Mouse (Mus musculus) stomach, postnatal 0 days (tissue): ENCODE results near the gene Nap1l5. TPM values are rescaled to one million over a fixed set of nuclear protein-coding genes. Genes with fewer than 3 reads are reported as not detected.
A peak's percentile ranks its signal among the peaks of the same experiment; 100 is the strongest.

Experiments
- ATAC-seq: fragments of 200-750 bp; cut with Nextera tagmentation; 2 replicates; pipeline ENCODE4 v1.8.0; 2017; ENCODE audit not compliant: low FRiP score, low TSS enrichment
- DNase-seq: peaks from one replicate; pipeline ENCODE4 v3.0.0-alpha.2; 2016; ENCODE audit warnings: low spot score
- H3K27ac ChIP-seq: fragments of 300-500 bp; sonication (generic); replicated peaks from 2 replicates; pipeline ENCODE4 v1.5.1; 2014; ENCODE audit warnings: mild to moderate bottlenecking, control low read depth
- H3K27me3 ChIP-seq: fragments of 300-500 bp; sonication (generic); 2 replicates; pipeline ENCODE4 v1.6.1; 2014; ENCODE audit warnings: low read length; ENCODE audit not compliant: control insufficient read depth, insufficient read depth
- H3K36me3 ChIP-seq: fragments of 300-500 bp; sonication (generic); 2 replicates; pipeline ENCODE4 v1.6.1; 2014; ENCODE audit warnings: low read length, mixed read lengths; ENCODE audit not compliant: control insufficient read depth, insufficient read depth
- H3K4me1 ChIP-seq: fragments of 300-500 bp; sonication (generic); replicated peaks from 2 replicates; pipeline ENCODE4 v1.6.1; 2014; ENCODE audit warnings: antibody characterized with exemption; ENCODE audit not compliant: control insufficient read depth, insufficient read depth
- H3K4me2 ChIP-seq: fragments of 300-500 bp; sonication (generic); replicated peaks from 2 replicates; pipeline ENCODE4 v1.6.1; 2014; ENCODE audit warnings: low read depth, mild to moderate bottlenecking, control low read depth, moderate library complexity
- H3K4me3 ChIP-seq: fragments of 300-500 bp; sonication (generic); 2 replicates; pipeline ENCODE4 v1.5.1; 2014; ENCODE audit warnings: low read depth, low read length, control low read depth
- H3K9ac ChIP-seq: fragments of 300-500 bp; sonication (generic); 2 replicates; pipeline ENCODE4 v1.6.1; 2014; ENCODE audit warnings: mild to moderate bottlenecking, low read length, control low read depth, mixed read lengths
- H3K9me3 ChIP-seq: fragments of 300-500 bp; sonication (generic); 2 replicates; pipeline ENCODE4 v1.6.1; 2016; ENCODE audit warnings: low read length; ENCODE audit not compliant: control insufficient read depth
- CTCF ChIP-seq: IDR thresholded peaks from 2 replicates; pipeline ENCODE4 v1.5.1; 2016; ENCODE audit warnings: antibody characterized with exemption, low read depth, mild to moderate bottlenecking, moderate library complexity
- EP300 ChIP-seq: optimal IDR thresholded peaks from 2 replicates; pipeline ENCODE3; 2016; ENCODE audit warnings: antibody characterized with exemption
- WGBS: fragments of 180-500 bp; shearing (Covaris S2); extraction: QIAGEN DNeasy Blood & Tissue Kit; methylation state at CpG from one replicate; pipeline ENCODE4 v1.1.7; 2014; 5-methylcytosine and 5-hydroxymethylcytosine counted together
- polyA plus RNA-seq: library from polyadenylated mRNA; unstranded; fragments of >200 nt; fragmentation: Nextera tagmentation; extraction: Ambion mirVana; gene quantifications from 2 replicates; pipeline ENCODE4 v1.2.1, GENCODE M21; 2015

The Nap1l5 gene
- polyA plus RNA-seq, result 7.5 and 9.3 TPM in 2 replicates

DNA sequence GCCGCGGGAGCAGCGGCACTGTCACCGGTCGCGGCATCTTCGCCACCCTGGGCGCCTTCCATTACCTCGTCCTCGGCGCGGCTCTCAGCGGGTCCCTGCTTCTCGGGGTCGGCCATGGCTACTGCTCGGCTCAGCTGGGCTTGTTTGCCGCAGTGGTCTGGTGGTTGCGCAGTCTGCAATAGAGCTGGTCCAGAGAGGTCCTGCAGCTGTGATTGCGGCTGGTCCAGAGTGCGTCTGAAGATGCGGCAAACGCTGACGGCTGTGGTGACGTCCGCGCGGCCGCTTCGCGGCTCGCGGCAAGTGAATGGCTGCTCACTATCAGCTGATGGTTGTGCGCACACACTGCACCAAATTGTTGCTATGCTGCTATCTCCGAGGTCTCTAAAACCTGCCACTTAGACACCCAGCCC lies at the start of gene Nap1l5:
Gene Nap1l5 (minus strand): TSS at position 225 of the 410 bp plus-strand sequence.
- DNase-seq (no peak), ATAC-seq (peak; percentile 72)
- Histone ChIP-seq H3K27ac (no peak within 1 kb of the TSS), H3K27me3 (no peaks in the 10 kb centered on the region), H3K9me3 (no peaks in the 10 kb centered on the region), H3K36me3 (no peaks in the 10 kb centered on the region), H3K9ac (0 out of 2 replicates have a peak within 1 kb of the TSS, but pooled peaks have one; percentile 19), H3K4me3 (peak within 1 kb of the TSS; percentile 39), H3K4me1 (no peaks in the 10 kb centered on the region), H3K4me2 (peak within 1 kb of the TSS; percentile 56)
- no peak for TF ChIP-seq EP300
- TF ChIP-seq CTCF, result no peak
- 57% methylated on average over 34 of the region's 34 CpGs for WGBS

DNA sequence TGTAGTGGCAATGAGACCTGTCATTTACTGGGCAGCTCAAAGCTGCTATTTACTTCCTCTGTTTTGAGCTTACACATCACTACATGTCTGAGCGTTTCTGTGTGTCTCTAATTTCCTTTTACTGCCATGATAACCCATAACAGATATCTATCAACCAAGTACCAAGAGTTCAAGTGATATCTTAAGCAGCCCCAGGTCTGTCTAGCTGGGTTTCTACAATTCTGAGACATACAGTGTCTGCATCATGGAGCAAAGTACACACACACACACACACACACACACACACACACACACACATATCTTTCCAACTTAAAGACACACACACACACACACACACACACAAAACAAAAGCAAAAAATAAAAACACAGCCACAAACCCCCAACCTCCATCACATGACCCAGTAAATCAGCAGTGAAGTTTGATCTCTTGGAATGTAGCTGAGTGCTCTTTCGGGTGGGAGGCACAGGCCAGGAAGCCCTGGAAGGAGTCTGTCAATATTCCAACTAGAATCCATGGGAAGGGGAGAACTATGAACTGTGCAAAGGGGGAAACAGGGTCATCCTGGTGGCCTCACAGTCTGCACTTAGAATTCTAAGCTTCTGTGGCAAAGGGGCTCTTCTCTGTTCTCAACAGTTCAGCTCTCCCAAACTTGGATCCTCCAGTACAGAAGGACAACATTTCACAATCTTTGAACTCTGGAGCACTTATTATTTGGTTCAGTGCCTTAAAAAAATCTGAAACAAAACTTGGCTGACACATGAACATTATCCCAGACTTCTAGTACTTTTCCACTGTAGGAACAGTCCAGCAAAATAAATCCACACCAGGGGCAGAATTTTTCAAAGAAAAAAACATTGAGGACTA lies 44.5 kb upstream of the Nap1l5 start:
- TF ChIP-seq CTCF (no peak), EP300 (no peak)
- Histone ChIP-seq H3K4me3 (no peak overlapping the region), H3K36me3 (no peaks in the 10 kb centered on the region; the same call in 1 of the 2 replicates), H3K9me3 (no peaks in the 10 kb centered on the region), H3K9ac (no peak overlapping the region), H3K4me1 (no peaks in the 10 kb centered on the region), H3K27me3 (no peaks in the 10 kb centered on the region), H3K27ac (peak overlapping the region; percentile 49; the same call in 1 of the 2 replicates), H3K4me2 (no peak overlapping the region)
- DNase-seq, result no peak
- ATAC-seq, result no peak; the same call in 1 of the 2 replicates
- WGBS, result 44% methylated on average over 2 of the region's 2 CpGs

DNA sequence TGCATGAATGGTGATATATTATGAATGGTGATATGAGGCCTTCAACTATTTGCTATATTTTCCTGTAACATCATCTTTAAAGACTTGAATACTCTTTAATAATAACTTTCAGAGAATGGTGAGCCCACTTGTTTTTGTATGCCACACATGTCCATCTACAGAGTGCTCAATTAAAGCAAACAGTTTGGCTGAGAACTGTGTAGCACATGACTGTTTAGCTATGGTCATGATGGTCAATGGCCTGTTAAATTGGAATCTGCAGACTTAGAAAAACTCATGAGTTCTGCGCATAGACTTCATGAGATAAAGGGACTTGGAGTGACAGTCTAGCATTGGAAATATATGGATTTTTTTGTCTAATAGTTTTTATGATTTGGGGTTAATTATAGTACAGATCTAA lies 43.5 kb upstream of the Nap1l5 start:
- H3K4me1 ChIP-seq, result no peaks in the 10 kb centered on the region
- H3K4me3 ChIP-seq, result no peak overlapping the region
- WGBS, result 95% methylated on average over 1 of the region's 1 CpGs
- H3K9me3 ChIP-seq, result no peaks in the 10 kb centered on the region
- DNase-seq (no peak), ATAC-seq (no peak)
- no peaks in the 10 kb centered on the region; the same call in 1 of the 2 replicates for H3K36me3 ChIP-seq
- no peaks in the 10 kb centered on the region for H3K27me3 ChIP-seq
- TF ChIP-seq EP300, result no peak
- TF ChIP-seq CTCF, result no peak
- H3K4me2 ChIP-seq, result no peak overlapping the region
- no peak overlapping the region for H3K9ac ChIP-seq
- H3K27ac ChIP-seq, result no peak overlapping the region

DNA sequence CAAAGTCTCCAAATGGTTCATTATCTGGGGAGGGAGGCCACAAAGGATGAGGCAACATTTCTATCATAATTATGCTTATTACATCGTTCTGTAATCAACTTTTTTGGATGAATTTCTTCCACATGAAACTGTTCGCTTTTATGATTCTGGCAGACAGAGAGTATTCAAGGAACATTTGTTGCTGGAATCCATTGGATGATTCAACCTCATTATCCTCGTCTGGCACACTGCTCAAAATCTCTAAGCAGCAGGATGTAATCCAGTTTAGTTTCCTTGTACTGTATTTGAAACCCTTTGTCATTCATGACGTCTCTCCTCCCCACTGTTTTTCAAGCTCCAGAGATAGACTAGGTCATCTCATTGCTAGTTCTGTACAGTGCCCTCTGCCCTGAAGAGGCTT lies 40.0 kb upstream of the Nap1l5 start:
- H3K27ac ChIP-seq, result no peak overlapping the region
- H3K4me3 ChIP-seq, result no peak overlapping the region
- ATAC-seq (no peak), DNase-seq (no peak)
- no peaks in the 10 kb centered on the region for H3K27me3 ChIP-seq
- no peak overlapping the region for H3K9ac ChIP-seq
- TF ChIP-seq CTCF, result no peak
- TF ChIP-seq EP300, result no peak
- H3K36me3 ChIP-seq, result no peaks in the 10 kb centered on the region
- H3K9me3 ChIP-seq, result no peaks in the 10 kb centered on the region
- 55% methylated on average over 4 of the region's 4 CpGs for WGBS
- no peaks in the 10 kb centered on the region for H3K4me1 ChIP-seq
- H3K4me2 ChIP-seq, result no peak overlapping the region

DNA sequence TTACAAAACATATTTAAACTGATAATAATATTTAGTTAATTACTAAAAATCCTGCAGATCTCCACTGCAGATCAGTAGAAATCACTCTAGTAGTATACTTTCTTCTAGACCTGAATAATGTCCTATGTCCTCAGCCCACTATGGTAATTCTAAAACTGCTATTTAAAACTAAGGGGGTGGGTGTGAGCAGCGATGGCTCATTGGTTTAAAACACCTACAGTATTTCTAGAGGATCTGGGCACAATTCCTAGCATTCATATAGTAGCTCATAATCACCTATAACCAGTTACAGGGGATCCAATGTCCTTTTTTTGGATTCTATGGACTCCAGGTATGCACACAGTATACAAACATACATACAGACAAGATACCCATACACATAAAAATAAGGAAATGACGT lies 39.4 kb upstream of the Nap1l5 start:
- Histone ChIP-seq H3K9me3 (no peaks in the 10 kb centered on the region), H3K4me2 (no peak overlapping the region), H3K27me3 (no peaks in the 10 kb centered on the region), H3K36me3 (no peaks in the 10 kb centered on the region), H3K4me1 (no peaks in the 10 kb centered on the region), H3K27ac (no peak overlapping the region), H3K9ac (no peak overlapping the region), H3K4me3 (no peak overlapping the region)
- TF ChIP-seq EP300, result no peak
- TF ChIP-seq CTCF, result no peak
- DNase-seq, result no peak
- ATAC-seq, result no peak
- WGBS, result 68% methylated on average over 2 of the region's 2 CpGs

DNA sequence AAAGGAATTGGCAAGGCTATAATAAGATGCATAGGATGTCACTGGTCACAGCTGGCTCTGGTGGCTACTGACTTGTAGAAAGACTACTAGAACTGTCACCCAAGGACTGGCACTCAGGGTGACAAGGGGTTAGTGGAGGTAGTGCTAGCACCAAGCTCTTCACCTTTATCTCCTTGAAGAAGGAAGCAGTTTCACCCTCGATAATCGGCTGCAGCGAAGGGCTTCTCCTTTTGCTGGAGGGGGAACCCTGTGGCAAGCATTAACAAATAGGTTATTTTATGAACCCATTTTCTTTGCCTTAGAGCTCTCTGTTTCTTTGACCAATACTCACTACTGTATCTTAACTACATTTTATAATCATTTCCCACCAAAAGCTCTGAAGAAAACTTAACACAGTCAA lies 37.1 kb upstream of the Nap1l5 start:
- ATAC-seq (no peak), DNase-seq (no peak)
- no peak overlapping the region for H3K4me3 ChIP-seq
- H3K4me2 ChIP-seq, result no peak overlapping the region
- H3K27ac ChIP-seq, result no peak overlapping the region
- no peak overlapping the region for H3K9ac ChIP-seq
- H3K4me1 ChIP-seq, result no peaks in the 10 kb centered on the region
- TF ChIP-seq EP300 (no peak), CTCF (no peak)
- H3K9me3 ChIP-seq, result no peaks in the 10 kb centered on the region
- no peaks in the 10 kb centered on the region for H3K36me3 ChIP-seq
- WGBS, result 90% methylated on average over 3 of the region's 3 CpGs
- no peaks in the 10 kb centered on the region for H3K27me3 ChIP-seq
